Comparison of ENCODE assay signal across 11 mouse cellular contexts in genomic region chr3:87999243-87999895, GRCm38 (mm10). TPM values are rescaled to one million over a fixed set of nuclear protein-coding genes. Genes with fewer than 3 reads are reported as not detected.
DNase-seq lines count a peak whose midpoint lies in the region; ATAC-seq and TF ChIP-seq lines count a peak whose summit lies in the region.
"Had no signal": no experiment of that assay in that cellular context is flagged by ENCODE, and none has a peak within 500 bp of the region (broad histone marks: within the 10 kb centered on the region; RNA-seq: fewer than 3 reads in every experiment).

No protein-coding gene starts in this region.

- no peaks in the 10 kb centered on the region for H3K9me3 ChIP-seq in heart, embryonic 16.5 days (replicated peaks; ENCODE audit: control insufficient read depth, low read length)
- H3K9me3 ChIP-seq in forebrain, postnatal 0 days (ENCODE audit: low read length) = no peaks in the 10 kb centered on the region
- no peaks in the 10 kb centered on the region for H3K9me3 ChIP-seq in midbrain, embryonic 13.5 days
- H3K9me3 ChIP-seq: G1E had no signal

- H3K9ac ChIP-seq in heart, embryonic 16.5 days (ENCODE audit: low read length) = no peak overlapping the region
- peak overlapping the region; percentile 60 for H3K9ac ChIP-seq in forebrain, postnatal 0 days
- peak overlapping the region; percentile 50 for H3K9ac ChIP-seq in midbrain, embryonic 13.5 days (replicated peaks)

- H3K4me1 ChIP-seq in heart, embryonic 16.5 days (ENCODE audit: control insufficient read depth, insufficient read depth, low read length) = peaks cover 18% of the 10 kb centered on the region
- peaks cover 11% of the 10 kb centered on the region for H3K4me1 ChIP-seq in forebrain, postnatal 0 days (ENCODE audit: insufficient read depth)
- H3K4me1 ChIP-seq in midbrain, embryonic 13.5 days (replicated peaks) = peaks cover 49% of the 10 kb centered on the region

- DNase-seq in heart, adult 9 months (ENCODE audit: low spot score in 2 of 2) = no peak
- peak; percentile 37 for DNase-seq in adrenal gland, postnatal 14 days
- DNase-seq in forebrain, postnatal 0 days = no peak
- no peak for DNase-seq in right cerebral cortex, postnatal 36 days (ENCODE audit: low spot score in 2 of 2)
- no peak for DNase-seq in spleen, adult 12 weeks (ENCODE audit: low spot score)
- DNase-seq in right cerebral cortex, adult 18-20 months = no peak
- DNase-seq: heart, adult 11 months; thymus, postnatal 36 days had no signal

- 1% methylated on average over 38 of the region's 38 CpGs for whole genome bisulfite sequencing in heart, embryonic 16.5 days
- under 1% methylated on average over 38 of the region's 38 CpGs for WGBS in forebrain, postnatal 0 days
- WGBS in midbrain, embryonic 13.5 days = under 1% methylated on average over 38 of the region's 38 CpGs

- ATAC-seq in heart, embryonic 16.5 days (replicated peaks; ENCODE audit: extremely low read depth, insufficient read depth, low FRiP score) = no peak
- ATAC-seq in forebrain, postnatal 0 days = no peak
- no peak for ATAC-seq in midbrain, embryonic 13.5 days

- TF ChIP-seq CTCF in forebrain, postnatal 0 days (IDR thresholded peaks at IDR 0.05; ENCODE audit: low read depth) = no peak

- peaks cover 92% of the 10 kb centered on the region for H3K27me3 ChIP-seq in heart, embryonic 16.5 days (ENCODE audit: control insufficient read depth, insufficient read depth, low read length)
- H3K27me3 ChIP-seq in forebrain, postnatal 0 days (ENCODE audit: insufficient read depth, low read length) = peaks cover 69% of the 10 kb centered on the region
- peaks cover 98% of the 10 kb centered on the region for H3K27me3 ChIP-seq in midbrain, embryonic 13.5 days

- H3K4me3 ChIP-seq in heart, embryonic 16.5 days (ENCODE audit: low read length) = peak overlapping the region; percentile 46
- H3K4me3 ChIP-seq in forebrain, postnatal 0 days (ENCODE audit: low read depth, low read length) = peak overlapping the region; percentile 49
- H3K4me3 ChIP-seq in midbrain, embryonic 13.5 days (replicated peaks) = peak overlapping the region; percentile 40

- peak overlapping the region; percentile 67 for H3K4me2 ChIP-seq in heart, embryonic 16.5 days (ENCODE audit: low read depth, low read length)
- peak overlapping the region; percentile 93 for H3K4me2 ChIP-seq in forebrain, postnatal 0 days (ENCODE audit: low read depth)
- H3K4me2 ChIP-seq in midbrain, embryonic 13.5 days (replicated peaks) = peak overlapping the region; percentile 66

- no peak overlapping the region for H3K27ac ChIP-seq in heart, embryonic 16.5 days (ENCODE audit: low read length)
- H3K27ac ChIP-seq in forebrain, postnatal 0 days (ENCODE audit: low read depth, low read length) = peak overlapping the region; percentile 74
- no peak overlapping the region for H3K27ac ChIP-seq in midbrain, embryonic 13.5 days

- no peaks in the 10 kb centered on the region for H3K36me3 ChIP-seq in heart, embryonic 16.5 days (ENCODE audit: control insufficient read depth, insufficient read depth)
- no peaks in the 10 kb centered on the region for H3K36me3 ChIP-seq in forebrain, postnatal 0 days (ENCODE audit: insufficient read depth)
- H3K36me3 ChIP-seq in midbrain, embryonic 13.5 days = no peaks in the 10 kb centered on the region
- H3K36me3 ChIP-seq: G1E had no signal

RNA-seq across cellular contexts. Expression of gene Bcan, which starts 0.7 kb away (rescaled TPM):
- 0.13 and 0.47 TPM in 2 replicates for polyA plus RNA-seq in heart, embryonic 16.5 days (2015; fragmentation: Nextera tagmentation; extraction: Ambion mirVana)
- total RNA-seq in adrenal gland, postnatal 14 days (2021) = 28.5 and 31.5 TPM in 2 replicates
- total RNA-seq in forebrain, postnatal 0 days (2014; rRNA removed) = 140 and 146 TPM in 2 replicates
- polyA plus RNA-seq in forebrain, postnatal 0 days (2015; fragmentation: Nextera tagmentation; extraction: Ambion mirVana) = 99.1 and 133 TPM in 2 replicates
- 10.1 and 14.0 TPM in 2 replicates for polyA plus RNA-seq in midbrain, embryonic 13.5 days (2015; fragmentation: Nextera tagmentation; extraction: Ambion mirVana)
- total RNA-seq: G1E had no signal
- polyA plus RNA-seq: G1E had no signal

RNA-seq across cellular contexts. Expression of gene Hapln2, which starts 28.0 kb away (rescaled TPM):
- polyA plus RNA-seq in heart, embryonic 16.5 days (2015; fragmentation: Nextera tagmentation; extraction: Ambion mirVana) = 0.18 TPM in 1 of 2 replicates, not detected in the other
- total RNA-seq in adrenal gland, postnatal 14 days (2021) = not detected in 2 replicates
- 0.38 and 0.92 TPM in 2 replicates for total RNA-seq in forebrain, postnatal 0 days (2014; rRNA removed)
- polyA plus RNA-seq in forebrain, postnatal 0 days (2015; fragmentation: Nextera tagmentation; extraction: Ambion mirVana) = 0.31 and 0.69 TPM in 2 replicates
- 0.14 and 0.55 TPM in 2 replicates for polyA plus RNA-seq in midbrain, embryonic 13.5 days (2015; fragmentation: Nextera tagmentation; extraction: Ambion mirVana)
- total RNA-seq: G1E had no signal
- polyA plus RNA-seq: G1E had no signal

RNA-seq across cellular contexts. Expression of gene Nes, which starts 28.5 kb away (rescaled TPM):
- 9.5 and 13.4 TPM in 2 replicates for polyA plus RNA-seq in heart, embryonic 16.5 days (2015; fragmentation: Nextera tagmentation; extraction: Ambion mirVana)
- total RNA-seq in adrenal gland, postnatal 14 days (2021) = 14.5 and 23.0 TPM in 2 replicates
- 32.4 and 39.2 TPM in 2 replicates for total RNA-seq in forebrain, postnatal 0 days (2014; rRNA removed)
- polyA plus RNA-seq in forebrain, postnatal 0 days (2015; fragmentation: Nextera tagmentation; extraction: Ambion mirVana) = 14.5 and 17.9 TPM in 2 replicates
- polyA plus RNA-seq in midbrain, embryonic 13.5 days (2015; fragmentation: Nextera tagmentation; extraction: Ambion mirVana) = 61.9 and 77.6 TPM in 2 replicates

RNA-seq across cellular contexts. Expression of gene Gpatch4, which starts 43.5 kb away (rescaled TPM):
- 19.3 and 21.3 TPM in 2 replicates for polyA plus RNA-seq in heart, embryonic 16.5 days (2015; fragmentation: Nextera tagmentation; extraction: Ambion mirVana)
- 15.7 and 22.5 TPM in 2 replicates for total RNA-seq in adrenal gland, postnatal 14 days (2021)
- 9.8 and 10.6 TPM in 2 replicates for total RNA-seq in forebrain, postnatal 0 days (2014; rRNA removed)
- 34.6 and 35.5 TPM in 2 replicates for polyA plus RNA-seq in forebrain, postnatal 0 days (2015; fragmentation: Nextera tagmentation; extraction: Ambion mirVana)
- polyA plus RNA-seq in midbrain, embryonic 13.5 days (2015; fragmentation: Nextera tagmentation; extraction: Ambion mirVana) = 28.1 and 28.3 TPM in 2 replicates

RNA-seq across cellular contexts. Expression of gene Crabp2, which starts 50.9 kb away (rescaled TPM):
- polyA plus RNA-seq in heart, embryonic 16.5 days (2015; fragmentation: Nextera tagmentation; extraction: Ambion mirVana) = 7.8 and 10.1 TPM in 2 replicates
- total RNA-seq in adrenal gland, postnatal 14 days (2021) = not detected in 2 replicates
- total RNA-seq in forebrain, postnatal 0 days (2014; rRNA removed) = 16.8 and 17.4 TPM in 2 replicates
- 24.7 and 28.1 TPM in 2 replicates for polyA plus RNA-seq in forebrain, postnatal 0 days (2015; fragmentation: Nextera tagmentation; extraction: Ambion mirVana)
- 129 and 135 TPM in 2 replicates for polyA plus RNA-seq in midbrain, embryonic 13.5 days (2015; fragmentation: Nextera tagmentation; extraction: Ambion mirVana)
- polyA plus RNA-seq: G1E had no signal
